Mouse (Mus musculus) lung, adult 2 months (tissue): ENCODE results near the gene Snai1.

Experiments
- CTCF ChIP-seq: fragments of 200-500 bp; IDR thresholded peaks from 2 replicates; pipeline ENCODE4 v1.5.1; 2011; ENCODE audit warnings: mild to moderate bottlenecking, low read length, control low read depth; ENCODE audit not compliant: insufficient read depth
- POLR2A ChIP-seq: fragments of 200-500 bp; IDR thresholded peaks from 2 replicates; pipeline ENCODE4 v1.6.1; 2011; ENCODE audit warnings: low read depth, mild to moderate bottlenecking, control low read depth, low read length, borderline replicate concordance; ENCODE audit errors: extremely low read depth

- TF ChIP-seq CTCF (no peak), POLR2A (no peak)
Observed at GRCm38 (mm10) chr2:167570815-167571214, 32.8 kb downstream of the Snai1 start.
